Mouse (Mus musculus) CD4-positive, CD25-positive, alpha-beta regulatory T cell, adult 4 months (primary cell): ENCODE measurements around the gene Gm11020. TPM values are rescaled to one million over a fixed set of nuclear protein-coding genes. Genes with fewer than 3 reads are reported as not detected.
A peak's percentile ranks its signal among the peaks of the same experiment; 100 is the strongest.

Source experiments
- ATAC-seq: one replicate; pipeline ENCODE4 v1.8.0; 2017
- polyA plus RNA-seq, 2 experiments: library from polyadenylated mRNA; unstranded; fragments of 100-300 nt; shearing (Covaris generic); gene quantifications; one replicate each; pipeline ENCODE4 v1.2.1; 2017

The Gm11020 gene
- polyA plus RNA-seq, 2 experiments from 2014 or later: not detected

- no peak for ATAC-seq
These were observed 21.1 kb downstream of the Gm11020 start for GRCm38 (mm10) chr8:104342426-104342825.

GRCm38 (mm10) chr8:104343957-104344356 is 22.6 kb downstream of the Gm11020 start:
- ATAC-seq: peak; percentile 60

GRCm38 (mm10) chr8:104344622-104345021 is 23.3 kb downstream of the Gm11020 start:
- no peak for ATAC-seq

- no peak for ATAC-seq
These were observed 25.3 kb downstream of the Gm11020 start for GRCm38 (mm10) chr8:104346706-104347105.

- ATAC-seq: no peak
These were observed 27.6 kb downstream of the Gm11020 start for GRCm38 (mm10) chr8:104348971-104349370.

DNA sequence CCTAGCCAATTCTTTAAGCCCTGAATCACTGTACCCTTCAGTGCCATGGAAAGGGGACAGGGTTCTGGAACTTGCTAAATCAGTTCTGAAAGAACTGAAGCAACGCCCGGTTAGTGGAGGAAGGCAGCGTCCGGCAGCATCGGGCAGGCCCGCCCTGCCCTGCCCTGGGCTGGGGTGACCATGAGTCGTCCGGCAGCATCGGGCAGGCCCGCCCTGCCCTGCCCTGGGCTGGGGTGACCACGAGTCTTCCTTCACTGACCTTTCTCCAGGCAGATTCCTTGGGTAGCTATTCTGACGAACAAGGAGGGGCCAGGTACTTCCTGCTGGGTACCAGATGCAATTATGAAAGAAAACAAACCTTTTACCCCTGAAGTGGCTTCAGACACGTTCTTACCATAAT is 28.7 kb downstream of the Gm11020 start:
- no peak for ATAC-seq

GRCm38 (mm10) chr8:104353186-104353585 is 31.8 kb downstream of the Gm11020 start:
- no peak for ATAC-seq

- ATAC-seq: no peak
These were observed 33.1 kb downstream of the Gm11020 start for GRCm38 (mm10) chr8:104354504-104354903.

GRCm38 (mm10) chr8:104358637-104359036 is 37.3 kb downstream of the Gm11020 start:
- no peak for ATAC-seq

GRCm38 (mm10) chr8:104359778-104360456 is 38.5 kb downstream of the Gm11020 start:
- ATAC-seq: no peak

GRCm38 (mm10) chr8:104365695-104366094 is 44.3 kb downstream of the Gm11020 start:
- no peak for ATAC-seq

DNA sequence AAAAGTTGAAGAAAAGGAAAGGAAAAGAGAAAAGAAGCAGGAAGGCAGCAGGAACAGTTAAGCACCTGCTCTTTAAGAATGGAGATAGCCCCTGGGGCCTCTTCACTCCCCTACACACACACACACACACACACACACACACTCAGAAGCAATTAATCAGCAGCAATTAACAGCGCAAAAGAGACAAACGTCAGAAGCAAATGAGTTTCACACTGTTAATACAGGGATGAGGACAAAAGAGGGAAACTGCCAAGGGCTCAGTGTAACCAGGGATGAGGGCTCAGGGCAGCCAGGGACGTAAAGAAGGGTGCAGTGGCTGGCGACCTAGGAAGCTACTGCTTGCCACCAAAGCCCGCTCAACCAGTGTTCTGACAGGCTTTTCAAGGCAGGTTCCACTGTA is 46.0 kb downstream of the Gm11020 start:
- no peak for ATAC-seq

DNA sequence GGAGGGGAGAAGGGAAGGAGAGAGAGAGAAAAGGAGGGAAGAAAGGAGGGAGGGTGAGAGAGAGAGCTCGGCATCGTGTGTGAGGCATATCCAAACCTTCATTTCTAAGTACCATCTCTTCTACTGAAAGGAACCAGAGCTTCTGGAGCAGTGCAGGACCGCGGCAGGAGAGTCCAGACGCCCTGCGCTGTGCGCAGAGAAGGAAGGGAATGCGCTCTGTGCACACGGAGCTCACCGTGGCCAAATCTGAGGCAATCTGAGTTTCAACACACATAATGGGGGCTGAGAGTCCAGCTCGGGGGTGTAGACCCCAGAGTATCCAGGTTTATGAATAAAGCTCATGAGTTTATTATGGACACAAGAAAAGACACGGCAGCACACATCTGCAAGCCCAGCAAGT is 48.2 kb downstream of the Gm11020 start:
- no peak for ATAC-seq

DNA sequence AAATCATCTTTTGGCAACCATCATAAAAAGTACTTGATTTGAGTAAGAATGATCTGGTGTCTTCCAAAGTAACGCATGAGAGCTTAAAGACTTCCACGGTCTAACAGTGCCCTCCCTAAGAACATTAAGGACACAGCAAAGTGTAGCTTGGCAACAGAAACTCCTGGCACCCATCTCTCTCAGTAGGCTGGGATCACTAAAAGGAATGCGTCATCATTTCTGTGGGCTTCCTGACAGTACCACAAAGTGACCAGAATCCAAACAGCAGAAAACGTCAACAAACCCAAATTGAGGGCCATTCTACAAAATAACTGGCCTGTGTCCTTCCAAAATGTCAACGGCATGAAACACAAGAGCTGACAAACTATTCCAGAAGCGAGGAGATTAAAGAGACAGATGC is 48.7 kb downstream of the Gm11020 start:
- no peak for ATAC-seq

- no peak for ATAC-seq
These were observed 49.8 kb downstream of the Gm11020 start for GRCm38 (mm10) chr8:104371121-104371520.

Other genes starting within 250 kb of the Gm11020 start
- not detected for gene Cdh5, start 219.9 kb upstream of the Gm11020 start, polyA plus RNA-seq
- not detected for gene Bean1, start 151.1 kb upstream of the Gm11020 start, polyA plus RNA-seq
- 10 to 100 TPM; 41.8 to 62.5 TPM for gene Tk2, start 73.0 kb upstream of the Gm11020 start, polyA plus RNA-seq
- 10 to 100 TPM; 99.5 TPM for gene Cklf, start 70.7 kb upstream of the Gm11020 start, polyA plus RNA-seq
- gene Cmtm2a, start 28.4 kb upstream of the Gm11020 start, polyA plus RNA-seq: under 1 TPM in 1 of 2 experiments, not detected in 1; 0.54 TPM
- not detected for gene Gm45711, start 11.5 kb upstream of the Gm11020 start, polyA plus RNA-seq
- gene Cmtm1, start 11.4 kb upstream of the Gm11020 start, polyA plus RNA-seq: not detected
- not detected for gene Cmtm2b, start 663 bp downstream of the Gm11020 start, polyA plus RNA-seq
- 10 to 100 TPM; 17.4 to 22.8 TPM for gene Cmtm3, start 17.8 kb downstream of the Gm11020 start, polyA plus RNA-seq
- gene Cmtm4, start 74.2 kb downstream of the Gm11020 start, polyA plus RNA-seq: under 1 TPM; 0.16 to 0.43 TPM
- 10 to 100 TPM; 28.1 to 31.0 TPM for gene Dync1li2, start 121.5 kb downstream of the Gm11020 start, polyA plus RNA-seq
- under 1 TPM in 1 of 2 experiments, not detected in 1; 0.42 TPM for gene Terb1, start 188.3 kb downstream of the Gm11020 start, polyA plus RNA-seq
- gene Nae1, start 213.1 kb downstream of the Gm11020 start, polyA plus RNA-seq: 10 to 100 TPM; 80.6 to 94.4 TPM
- gene Car7, start 213.1 kb downstream of the Gm11020 start, polyA plus RNA-seq: 1 to 10 TPM; 4.5 to 7.3 TPM